Mouse (Mus musculus) left cerebral cortex, adult 18-20 months (tissue): ENCODE results near the gene Pdzrn3. TPM values are rescaled to one million over a fixed set of nuclear protein-coding genes. Genes with fewer than 3 reads are reported as not detected.
A peak's percentile ranks its signal among the peaks of the same experiment; 100 is the strongest.

Experiments used
- DNase-seq, 2 experiments: peaks; one replicate each; pipeline ENCODE4 v3.0.0; 2021 to 2022; ENCODE audit warnings: low spot score in 2 of 2, mixed read lengths in 1 of 2
- long read RNA-seq, 2 experiments: library from polyadenylated mRNA; stranded (forward); transcript quantifications; one replicate each; pipeline ENCODE4 v2.0.0; 2021
- total RNA-seq, 2 experiments: library from RNA; stranded (reverse); gene quantifications; 2 replicates each; pipeline ENCODE4 v1.2.3; 2021

Gene Pdzrn3
- total RNA-seq: 10 to 100 TPM; 38.6 to 48.1 TPM
- long read RNA-seq, experiment 1, full-length matches to known transcripts: 13 of 41 reads
- long read RNA-seq, experiment 1, partial matches to known transcripts: 14 of 41 reads
- long read RNA-seq, experiment 1, other reads (novel, unspliced or antisense): 14 of 41 reads
- long read RNA-seq, experiment 2, full-length matches to known transcripts: 19 of 39 reads
- long read RNA-seq, experiment 2, partial matches to known transcripts: 8 of 39 reads
- long read RNA-seq, experiment 2, other reads (novel, unspliced or antisense): 12 of 39 reads

DNA sequence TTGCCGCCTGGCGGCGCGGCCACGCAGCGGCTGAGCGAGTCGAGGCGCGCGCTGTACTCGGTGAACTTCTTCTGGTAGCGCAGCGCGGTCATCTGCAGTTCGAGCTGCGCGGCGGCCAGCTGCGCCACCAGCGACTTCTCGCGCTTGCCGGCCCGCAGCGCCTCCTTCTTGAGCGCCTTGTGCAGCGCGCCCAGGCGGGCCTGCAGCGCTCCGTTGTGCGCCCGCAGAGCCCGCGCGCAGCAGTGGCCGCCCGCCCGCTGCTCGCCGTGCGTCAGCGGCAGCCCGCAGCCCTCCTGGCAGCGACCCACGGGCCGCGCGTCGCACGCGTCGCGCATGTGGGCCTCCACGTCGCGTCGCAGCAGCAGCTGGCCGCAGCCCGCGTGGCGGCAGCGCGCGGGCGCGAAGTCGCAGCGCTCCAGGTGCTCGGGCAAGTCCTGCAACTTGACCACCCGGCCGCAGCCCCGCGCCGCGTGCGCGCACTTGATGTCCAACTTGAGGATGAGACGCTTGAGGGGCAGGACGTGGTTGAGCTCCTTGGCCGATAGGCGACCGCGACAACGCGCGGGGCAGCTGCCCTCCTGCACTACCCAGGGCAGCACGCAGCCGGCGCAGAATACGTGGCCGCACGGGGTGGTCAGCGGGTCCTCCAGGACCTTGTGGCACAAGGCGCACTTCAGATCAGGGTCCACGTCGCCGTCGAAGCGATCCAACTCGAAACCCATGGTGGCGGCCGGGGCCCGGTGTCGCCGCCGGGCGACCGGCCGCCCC, at the start of gene Pdzrn3:
Pdzrn3 (minus strand) TSS at position 731 of the 768 bp plus-strand sequence.
- DNase-seq: peak; percentile 46 to 72

DNA sequence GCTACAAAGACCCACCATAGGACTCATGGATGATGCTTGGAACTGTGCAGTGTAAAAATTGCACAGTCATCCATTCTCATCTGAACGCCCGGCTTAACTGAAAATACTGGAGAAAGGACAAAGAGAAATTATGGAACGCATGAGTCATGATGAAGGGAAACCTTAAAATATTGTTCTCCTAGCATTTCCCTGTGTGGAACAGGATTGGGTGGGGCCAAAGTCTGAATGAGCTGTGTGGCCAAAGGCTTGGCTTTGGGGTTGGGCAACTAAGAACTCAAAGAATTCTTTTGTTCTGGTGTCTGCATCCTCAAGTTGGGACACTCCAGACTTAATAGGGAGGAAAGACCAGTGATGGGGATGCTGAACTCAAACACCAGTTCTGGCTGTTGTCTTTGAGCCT, 49.6 kb upstream of the Pdzrn3 start:
- no peak for DNase-seq

- peak; percentile 18 to 46 for DNase-seq
Measured at GRCm38 (mm10) chr6:101426301-101426700, 48.6 kb upstream of the Pdzrn3 start.

DNA sequence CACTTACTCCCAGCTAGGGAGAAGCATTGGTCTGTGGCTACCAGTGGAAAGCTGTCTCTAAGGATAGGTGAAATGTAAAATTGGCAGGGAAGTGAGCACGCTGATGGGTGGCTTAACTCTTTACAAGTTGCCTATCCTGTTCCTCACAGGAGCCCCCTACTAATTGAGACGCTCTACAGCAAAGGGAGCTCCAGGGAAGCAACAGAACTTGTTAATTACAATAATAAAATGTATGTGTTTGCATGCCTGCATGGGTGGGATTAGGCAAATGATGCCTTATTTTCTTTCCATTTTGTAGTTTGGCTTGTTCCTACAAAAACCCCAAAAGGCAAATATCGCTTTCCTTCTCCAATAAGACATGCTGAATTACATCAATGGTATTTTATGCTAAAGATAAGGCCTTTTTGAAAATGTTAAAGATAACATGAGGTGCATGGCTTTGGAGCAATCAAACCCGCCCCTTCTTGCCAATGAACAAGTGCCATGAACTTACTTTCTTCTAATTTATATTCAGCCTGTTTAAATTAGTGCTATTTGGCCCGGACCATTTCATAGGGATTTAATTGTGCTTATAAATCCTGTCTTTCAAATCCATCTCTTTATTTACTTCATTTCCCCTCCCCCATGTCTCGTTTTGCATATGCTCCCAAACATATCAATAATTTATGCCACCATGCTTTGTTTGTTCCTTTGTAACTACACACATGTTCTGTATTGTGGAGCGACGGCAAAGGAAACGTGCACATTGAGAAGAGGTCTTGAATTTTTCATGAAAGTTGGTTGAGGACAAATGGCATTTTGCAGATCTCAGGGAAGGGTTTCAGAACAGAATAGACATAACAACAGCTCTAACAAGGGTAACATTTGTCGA, 44.6 kb upstream of the Pdzrn3 start:
- DNase-seq: no peak

GRCm38 (mm10) chr6:101418213-101418612, 40.5 kb upstream of the Pdzrn3 start:
- DNase-seq: no peak

GRCm38 (mm10) chr6:101411701-101412100, 34.0 kb upstream of the Pdzrn3 start:
- DNase-seq: no peak

DNA sequence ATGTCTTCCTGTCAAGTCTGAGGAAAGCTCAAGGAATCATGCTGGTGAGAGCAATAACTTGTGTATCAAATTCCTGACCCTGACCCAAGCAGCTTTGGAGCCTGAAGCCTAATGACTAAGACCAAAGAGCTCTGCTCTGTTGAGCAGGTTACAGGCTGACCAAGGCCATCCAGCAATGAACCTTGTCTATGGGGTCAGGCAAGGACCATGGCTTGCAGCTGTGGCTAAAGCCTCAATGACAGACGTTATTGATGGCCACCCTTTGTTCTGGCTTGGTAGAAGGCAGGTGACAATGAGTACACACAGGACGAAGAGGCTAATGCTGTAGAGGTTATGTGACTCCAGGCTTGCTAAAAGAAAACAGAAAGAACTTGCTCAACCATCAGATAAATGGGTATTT, 33.4 kb upstream of the Pdzrn3 start:
- DNase-seq: no peak

- peak in 1 of 2 experiments; percentile 39 for DNase-seq
Measured at GRCm38 (mm10) chr6:101396711-101397110, 19.0 kb upstream of the Pdzrn3 start.

- no peak for DNase-seq
Measured at GRCm38 (mm10) chr6:101395908-101396307, 18.2 kb upstream of the Pdzrn3 start.

GRCm38 (mm10) chr6:101392801-101393117, 15.1 kb upstream of the Pdzrn3 start:
- no peak for DNase-seq

DNA sequence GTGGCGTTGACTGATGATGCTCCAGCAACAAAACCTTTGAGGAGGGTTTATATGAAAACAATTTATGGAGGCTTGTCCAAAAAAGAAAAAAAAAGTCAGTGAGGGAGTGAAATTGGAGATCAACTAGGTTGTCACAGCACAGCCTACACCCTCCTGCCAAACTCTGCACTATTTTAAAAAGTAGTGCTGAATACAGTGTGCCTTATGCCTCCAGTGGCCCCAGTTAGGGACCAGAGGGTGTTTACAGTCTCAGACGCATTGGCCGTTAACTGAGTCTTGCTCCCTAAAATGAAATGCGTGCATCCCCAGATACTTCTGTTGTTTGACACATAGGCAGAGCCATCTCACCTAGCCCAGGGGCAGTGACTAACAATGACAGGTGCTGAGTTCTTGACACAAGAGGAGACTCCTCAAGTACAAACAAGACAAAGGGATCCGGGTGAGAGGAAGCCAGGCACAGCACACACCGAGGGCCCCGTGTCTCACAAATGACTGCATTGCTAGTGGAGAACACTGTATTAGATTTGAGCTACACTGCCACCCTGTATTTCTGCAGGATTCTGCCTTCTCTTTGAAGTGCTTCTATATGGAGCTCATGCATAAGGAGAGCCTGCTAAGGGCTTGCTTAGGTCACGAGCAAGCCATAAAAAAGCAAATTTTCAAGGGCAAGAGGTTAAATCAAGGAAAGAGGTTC, 14.6 kb upstream of the Pdzrn3 start:
- no peak for DNase-seq

DNA sequence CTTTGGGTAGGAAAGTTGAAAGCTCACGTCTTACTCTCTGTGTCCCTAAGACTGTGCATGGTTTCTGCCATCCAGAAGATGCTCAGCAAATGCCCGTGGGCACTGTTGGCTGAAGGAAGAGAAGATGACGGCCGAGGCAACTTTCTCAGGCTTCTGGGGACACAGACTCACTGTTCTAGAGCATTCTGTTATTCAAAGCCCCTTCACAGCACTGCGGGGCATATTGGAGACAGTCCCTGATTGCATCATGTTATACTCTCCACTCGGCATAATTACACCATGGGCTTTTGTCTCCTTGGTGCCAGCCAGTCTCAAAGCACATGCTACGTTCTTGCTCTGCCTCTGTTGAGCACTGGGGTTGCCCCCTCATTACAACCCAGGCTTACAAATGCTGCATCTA, 7.8 kb upstream of the Pdzrn3 start:
- no peak for DNase-seq

DNA sequence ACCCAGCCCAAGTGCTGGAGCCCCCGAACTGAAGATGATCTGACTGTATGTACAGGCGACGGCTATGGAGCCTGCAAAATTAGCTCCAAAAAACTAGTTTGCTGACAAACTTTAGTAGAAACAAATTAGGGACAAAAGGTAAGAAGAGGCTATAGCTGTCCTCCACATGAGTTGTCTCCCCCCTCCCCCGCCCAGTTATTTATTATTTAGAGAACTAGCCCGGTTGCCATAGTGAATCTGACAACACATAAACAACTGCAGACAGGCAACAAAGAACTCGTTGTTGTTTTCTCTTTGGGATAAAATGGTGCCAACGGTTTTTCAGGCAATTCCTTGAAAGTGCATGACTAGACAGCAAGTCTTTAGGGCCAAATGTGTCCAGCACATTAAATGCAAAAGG, 7.3 kb upstream of the Pdzrn3 start:
- DNase-seq: no peak

DNA sequence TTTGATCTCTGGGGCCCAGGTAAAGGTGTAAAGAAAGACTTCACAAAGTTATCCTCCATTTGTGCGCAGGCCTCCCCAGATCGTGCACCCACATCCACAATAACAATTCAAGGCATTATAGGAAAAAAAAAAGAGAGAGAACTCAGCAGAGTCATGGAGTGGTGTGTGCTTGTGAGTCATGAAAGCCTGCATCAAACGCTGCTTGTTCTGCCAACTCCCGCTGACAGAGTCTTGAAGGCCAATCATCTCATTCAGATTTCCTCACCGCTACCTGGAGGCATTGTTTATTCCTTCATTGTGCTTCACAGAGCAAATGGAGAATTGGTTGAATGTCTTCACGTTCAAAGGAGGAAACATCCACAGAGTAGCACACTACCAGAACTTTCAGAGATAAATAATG, 6.8 kb upstream of the Pdzrn3 start:
- DNase-seq: no peak

GRCm38 (mm10) chr6:101382891-101383290, 5.2 kb upstream of the Pdzrn3 start:
- DNase-seq: no peak

- no peak for DNase-seq
Measured at GRCm38 (mm10) chr6:101379546-101379945, 1.8 kb upstream of the Pdzrn3 start.

DNA sequence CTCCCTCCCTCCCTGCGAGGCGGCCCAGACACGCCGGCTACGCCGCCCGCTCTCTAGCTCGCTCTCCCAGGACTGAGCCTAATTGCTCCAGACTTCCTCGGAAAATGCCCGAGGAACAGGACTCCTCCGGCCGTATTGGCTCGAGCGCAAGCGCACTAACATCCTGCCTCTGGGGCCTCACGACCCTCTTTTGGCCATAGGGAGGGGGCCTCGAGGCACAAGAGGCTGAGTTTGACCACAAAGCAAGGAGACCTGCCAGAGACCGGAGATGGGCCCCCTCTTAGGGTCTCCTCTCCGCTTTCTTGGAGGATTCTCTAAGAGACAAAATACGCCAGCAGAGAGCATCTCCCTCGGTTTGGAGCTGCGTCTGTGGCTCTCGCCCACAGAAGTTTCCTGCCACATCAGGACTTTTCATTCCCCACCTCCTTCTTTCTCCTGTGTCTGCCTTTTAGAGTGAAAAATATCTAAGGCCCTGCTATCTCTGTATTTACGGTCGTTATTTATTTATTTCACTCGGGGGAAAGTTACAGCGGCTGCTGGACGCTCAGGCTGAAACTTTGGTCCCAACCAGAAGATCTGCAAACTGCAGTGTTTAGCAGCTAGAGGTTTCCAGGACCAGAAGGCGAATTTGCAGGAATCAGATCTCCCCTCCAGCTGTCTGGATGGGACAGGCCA, 375 bp upstream of the Pdzrn3 start:
- DNase-seq: peak; percentile 61

DNA sequence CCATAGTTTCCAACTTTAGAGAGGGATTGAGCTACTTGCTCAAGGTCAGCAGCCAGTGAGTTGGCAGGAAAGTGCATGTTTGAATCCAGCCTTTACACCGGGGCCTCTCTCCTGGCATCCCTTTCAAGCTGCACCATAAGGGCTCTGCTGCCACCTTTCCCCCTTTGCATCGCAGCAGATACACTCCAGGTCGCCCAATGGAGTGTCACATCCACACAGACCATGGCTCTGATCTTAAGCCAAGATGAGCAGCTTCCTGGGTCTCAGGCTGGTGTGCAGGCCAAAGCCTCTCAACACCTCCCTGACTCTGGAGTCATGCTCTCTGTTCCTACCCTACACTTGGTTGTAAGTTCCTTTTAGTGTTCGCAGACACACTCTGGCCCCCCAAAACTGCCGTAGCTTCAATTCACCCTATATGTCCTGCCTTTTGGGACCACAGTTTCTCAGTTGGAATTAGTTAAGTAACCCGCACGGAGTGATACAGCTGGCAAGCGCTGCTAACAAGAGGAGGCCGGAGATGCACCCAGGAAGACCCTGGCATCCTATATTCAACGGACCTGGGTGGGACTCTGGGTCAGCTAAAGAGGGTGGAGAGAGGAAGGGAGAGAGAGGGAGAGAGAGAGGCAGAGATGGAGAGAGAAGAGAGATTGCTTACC, 1.1 kb downstream of the Pdzrn3 start:
- peak in 1 of 2 experiments; percentile 30 for DNase-seq

GRCm38 (mm10) chr6:101376049-101376448, 1.6 kb downstream of the Pdzrn3 start:
- DNase-seq: no peak

DNA sequence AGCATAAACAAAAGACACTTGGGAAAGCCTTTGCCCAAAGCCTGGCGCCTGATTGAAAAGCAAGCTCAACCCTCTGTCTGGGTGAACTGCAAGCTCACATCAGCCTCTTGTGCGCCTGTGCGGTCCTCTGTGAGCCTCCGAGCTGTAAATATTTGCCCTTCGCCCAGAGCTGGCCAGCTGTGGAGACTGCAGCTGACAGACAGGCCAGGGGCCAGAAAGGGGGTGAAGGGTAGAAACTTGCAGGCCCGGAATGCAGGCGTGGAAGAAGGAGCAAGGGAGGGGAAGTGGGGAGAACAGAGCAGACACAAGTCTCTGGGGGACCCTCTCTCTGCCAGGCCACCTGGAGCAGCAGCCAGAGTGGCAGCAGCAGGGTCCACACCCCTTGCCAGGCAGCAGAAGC, 3.0 kb downstream of the Pdzrn3 start:
- no peak for DNase-seq
